ENCODE assay signal across 29 mouse cellular contexts in the genomic region with DNA sequence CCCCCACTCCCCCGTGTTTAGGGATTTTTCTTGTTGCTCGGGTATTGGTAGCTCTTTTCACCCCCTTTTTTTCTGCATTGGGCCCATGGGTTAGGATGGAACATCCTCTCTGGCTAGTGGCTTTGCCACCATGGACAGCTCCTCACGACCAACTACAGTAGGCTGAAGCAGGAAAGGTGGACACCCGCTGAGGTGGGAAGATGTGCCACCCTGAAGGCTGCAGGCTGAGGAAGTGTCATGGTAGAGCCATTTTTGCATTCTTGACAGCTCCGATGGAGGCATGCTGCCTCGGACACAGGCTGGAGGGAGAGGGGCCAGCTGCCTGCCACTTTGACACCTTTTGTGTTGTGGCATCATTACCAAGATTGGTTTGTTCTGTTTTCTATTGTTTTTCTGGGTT. TPM values are rescaled to one million over a fixed set of nuclear protein-coding genes. Genes with fewer than 3 reads are reported as not detected.
DNase-seq lines count a peak whose midpoint lies in the region; ATAC-seq and TF ChIP-seq lines count a peak whose summit lies in the region.
"Had no signal": no experiment of that assay in that cellular context is flagged by ENCODE, and none has a peak within 500 bp of the region (broad histone marks: within the 10 kb centered on the region; RNA-seq: fewer than 3 reads in every experiment).

No protein-coding gene starts in this region.

- H3K27ac ChIP-seq in MEL (ENCODE audit: control insufficient read depth, low read depth, low read length) = no peak overlapping the region
- H3K27ac ChIP-seq: embryonic facial prominence, embryonic 13.5 days; forebrain, embryonic 10.5 days; forebrain, embryonic 15.5 days; hindbrain, embryonic 14.5 days; left cerebral cortex, adult 2 months; limb, embryonic 13.5 days; macrophage; midbrain, embryonic 12.5 days; neural tube, embryonic 13.5 days; stomach, postnatal 0 days had no signal

- peak overlapping the region; percentile 33 for H3K4me3 ChIP-seq in megakaryocyte, embryonic 14.5 days (replicated peaks)
- no peak overlapping the region for H3K4me3 ChIP-seq in MEL (ENCODE audit: control insufficient read depth in 1 of 2, insufficient read depth in 1 of 2, low read depth in 2 of 2, low read length in 2 of 2)
- H3K4me3 ChIP-seq: embryonic facial prominence, embryonic 13.5 days; forebrain, embryonic 10.5 days; forebrain, embryonic 15.5 days; heart, embryonic 12.5 days; left cerebral cortex, adult 2 months; limb, embryonic 13.5 days; midbrain, embryonic 12.5 days; neural tube, embryonic 13.5 days had no signal

- DNase-seq in ES-CJ7 (ENCODE audit: low read depth, low spot score) (peak; percentile 65), MEL (ENCODE audit: low read depth, low spot score) (peak; percentile 59)
- DNase-seq in layer of hippocampus, postnatal 25 days (ENCODE audit: extremely low spot score in 1 of 2, low spot score in 1 of 2) = no peak
- no peak for DNase-seq in gastrocnemius, postnatal 14 days
- DNase-seq: adrenal gland, postnatal 25 days; cerebellum, adult 11-12 months; cerebellum, postnatal 10 days; gastrocnemius, postnatal 10 days; heart, postnatal 4 days; kidney, adult 9 months; kidney, postnatal 14 days; right cerebral cortex, postnatal 4 days had no signal

- no peak overlapping the region for H3K9ac ChIP-seq in MEL (ENCODE audit: control insufficient read depth, low read depth, low read length, poor library complexity, severe bottlenecking)
- H3K9ac ChIP-seq: embryonic facial prominence, embryonic 13.5 days; forebrain, embryonic 15.5 days; heart, embryonic 12.5 days; hindbrain, embryonic 14.5 days; limb, embryonic 13.5 days; midbrain, embryonic 12.5 days; neural tube, embryonic 13.5 days had no signal

- no peaks in the 10 kb centered on the region for H3K27me3 ChIP-seq in megakaryocyte, embryonic 14.5 days (replicated peaks)
- no peaks in the 10 kb centered on the region for H3K27me3 ChIP-seq in MEL (ENCODE audit: control insufficient read depth in 1 of 2, insufficient read depth in 2 of 2, low read length in 2 of 2)
- H3K27me3 ChIP-seq: CH12.LX; embryonic facial prominence, embryonic 13.5 days; forebrain, embryonic 15.5 days; heart, embryonic 12.5 days; limb, embryonic 13.5 days; midbrain, embryonic 12.5 days; neural tube, embryonic 13.5 days had no signal

- no peak for ATAC-seq in megakaryocyte, adult 5-6 weeks (ENCODE audit: poor library complexity, severe bottlenecking)
- ATAC-seq in megakaryocyte progenitor cell, adult 5-6 weeks (replicated peaks; ENCODE audit: poor library complexity) = 0 out of 2 replicates have a peak, but pooled peaks have one; percentile 31
- ATAC-seq: forebrain, embryonic 15.5 days; intestine, postnatal 0 days had no signal

- TF ChIP-seq RAD21 in MEL (IDR thresholded peaks at IDR 0.05; ENCODE audit: low read depth, low read length) = no peak

- no peaks in the 10 kb centered on the region for H3K79me2 ChIP-seq in MEL (ENCODE audit: control insufficient read depth, insufficient read depth, low read length, poor library complexity)

- no peak for TF ChIP-seq EP300 in MEL (IDR thresholded peaks at IDR 0.05; ENCODE audit: low read depth in 1 of 2, low read length in 2 of 2)

- no peak for TF ChIP-seq CTCF in MEL (IDR thresholded peaks at IDR 0.05 in 2 of 3, conservative IDR thresholded peaks at IDR 0.05 in 1 of 3; ENCODE audit: control insufficient read depth in 1 of 3, insufficient read depth in 1 of 3, low read depth in 2 of 3, low read length in 3 of 3, poor library complexity in 1 of 3, severe bottlenecking in 1 of 3)

- H3K4me1 ChIP-seq in megakaryocyte, embryonic 14.5 days = no peaks in the 10 kb centered on the region; the same call in 1 of the 2 replicates
- H3K4me1 ChIP-seq in MEL (ENCODE audit: control insufficient read depth in 1 of 2, insufficient read depth in 2 of 2, low read length in 2 of 2) = no peaks in the 10 kb centered on the region
- H3K4me1 ChIP-seq: embryonic facial prominence, embryonic 13.5 days; forebrain, embryonic 10.5 days; forebrain, embryonic 15.5 days; heart, embryonic 12.5 days; limb, embryonic 13.5 days; midbrain, embryonic 12.5 days; neural tube, embryonic 13.5 days had no signal

- no peak for TF ChIP-seq POLR2A in MEL (IDR thresholded peaks at IDR 0.05; ENCODE audit: control insufficient read depth in 1 of 2, insufficient read depth in 1 of 2, low read depth in 1 of 2, low read length in 2 of 2, poor library complexity in 1 of 2)

- H3K9me3 ChIP-seq in megakaryocyte, embryonic 14.5 days = peaks cover 39% of the 10 kb centered on the region
- no peaks in the 10 kb centered on the region for H3K9me3 ChIP-seq in MEL (replicated peaks; ENCODE audit: insufficient read depth, low read length)
- H3K9me3 ChIP-seq: forebrain, embryonic 15.5 days; midbrain, embryonic 12.5 days; neural tube, embryonic 13.5 days had no signal

- intact Hi-C loops in gastrocnemius, postnatal 14 days (cut with DNase I; ENCODE audit: low total_unique reads) = no loop called here

- peaks cover 42% of the 10 kb centered on the region for H3K36me3 ChIP-seq in megakaryocyte, embryonic 14.5 days (replicated peaks; ENCODE audit: low read length)
- H3K36me3 ChIP-seq in MEL (ENCODE audit: control insufficient read depth in 1 of 2, insufficient read depth in 2 of 2, low read length in 2 of 2) = peaks cover 0 to 9% of the 10 kb centered on the region in 2 experiments; a peak in 2 of 4 replicates

TF ChIP-seq in MEL, 35 proteins besides CTCF, POLR2A, EP300 and RAD21:
- TF ChIP-seq USF2 (IDR thresholded peaks at IDR 0.05; ENCODE audit: borderline replicate concordance in 1 of 2, insufficient read depth in 1 of 2, low read depth in 1 of 2, low read length in 2 of 2) (no peak), KAT2A (conservative IDR thresholded peaks at IDR 0.05; ENCODE audit: low read depth, low read length) (no peak), E2F4 (IDR thresholded peaks at IDR 0.05; ENCODE audit: borderline replicate concordance, low read depth, low read length) (no peak), MYC (IDR thresholded peaks at IDR 0.05; ENCODE audit: low read depth, low read length) (no peak), MYB (IDR thresholded peaks at IDR 0.05; ENCODE audit: low read depth, low read length) (no peak), NRF1 (IDR thresholded peaks at IDR 0.05; ENCODE audit: insufficient read depth, low read depth, low read length, poor library complexity, severe bottlenecking) (no peak), ZKSCAN1 (IDR thresholded peaks at IDR 0.05; ENCODE audit: low read depth, low read length) (no peak)

RNA-seq across cellular contexts. Expression of a gene that starts 8.7 kb away (rescaled TPM):
- polyA plus RNA-seq in megakaryocyte, embryonic 14.5 days (2012; ENCODE audit: insufficient read depth, low replicate concordance) = 0.32 TPM in 1 of 2 replicates, not detected in the other
- 16.7 and 17.9 TPM in 2 replicates for total RNA-seq in megakaryocyte, adult 5-6 weeks (2015)
- total RNA-seq in megakaryocyte, adult 5-6 weeks (2017) = 18.1 and 21.5 TPM in 2 replicates
- total RNA-seq in MEL (2012; rRNA removed) = 15.7 and 17.9 TPM in 2 replicates
- 10 to 100 TPM in 1 of 2 experiments, not detected in 1; 13.0 TPM for polyA plus RNA-seq in MEL (2012; ENCODE audit: insufficient read depth in 1 of 2, insufficient read length in 2 of 2, low read depth in 1 of 2, low replicate concordance in 2 of 2, missing spikeins in 1 of 2)
- total RNA-seq in megakaryocyte progenitor cell, adult 5-6 weeks (2015) = 21.3 and 25.2 TPM in 2 replicates
- 23.5 and 33.6 TPM in 2 replicates for total RNA-seq in megakaryocyte progenitor cell, adult 5-6 weeks (2017)
- total RNA-seq in layer of hippocampus, postnatal 25 days (2021) = 10 to 100 TPM; 19.1 to 19.7 TPM
- 1 to 10 TPM; 8.7 to 9.0 TPM for total RNA-seq in gastrocnemius, postnatal 14 days (2021)

RNA-seq across cellular contexts. Expression of a gene that starts 47.5 kb away (rescaled TPM):
- not detected in 2 replicates for polyA plus RNA-seq in megakaryocyte, embryonic 14.5 days (2012; ENCODE audit: insufficient read depth, low replicate concordance)
- total RNA-seq in megakaryocyte, adult 5-6 weeks (2015) = 0.76 and 0.89 TPM in 2 replicates
- 0.33 TPM in 1 of 2 replicates, not detected in the other for total RNA-seq in megakaryocyte, adult 5-6 weeks (2017)
- total RNA-seq in MEL (2012; rRNA removed) = 0.58 and 0.78 TPM in 2 replicates
- polyA plus RNA-seq in MEL (2012; ENCODE audit: insufficient read depth in 1 of 2, insufficient read length in 2 of 2, low read depth in 1 of 2, low replicate concordance in 2 of 2, missing spikeins in 1 of 2) = under 1 TPM in 1 of 2 experiments, not detected in 1; 0.52 TPM
- 0.29 TPM in 1 of 2 replicates, not detected in the other for total RNA-seq in megakaryocyte progenitor cell, adult 5-6 weeks (2015)
- 0.04 and 0.24 TPM in 2 replicates for total RNA-seq in megakaryocyte progenitor cell, adult 5-6 weeks (2017)
- total RNA-seq in layer of hippocampus, postnatal 25 days (2021) = 1 to 10 TPM; 4.3 to 5.5 TPM
- total RNA-seq in gastrocnemius, postnatal 14 days (2021) = under 1 TPM; 0.60 to 0.84 TPM
- total RNA-seq: granulocyte monocyte progenitor cell, adult 5-6 weeks had no signal

RNA-seq across cellular contexts. Expression of a gene that starts 48.0 kb away (rescaled TPM):
- polyA plus RNA-seq in megakaryocyte, embryonic 14.5 days (2012; ENCODE audit: insufficient read depth, low replicate concordance) = 0.22 TPM in 1 of 2 replicates, not detected in the other
- total RNA-seq in megakaryocyte, adult 5-6 weeks (2015) = 7.2 and 8.0 TPM in 2 replicates
- 3.7 and 5.5 TPM in 2 replicates for total RNA-seq in megakaryocyte, adult 5-6 weeks (2017)
- total RNA-seq in MEL (2012; rRNA removed) = 0.46 and 0.65 TPM in 2 replicates
- polyA plus RNA-seq in MEL (2012; ENCODE audit: insufficient read depth in 1 of 2, insufficient read length in 2 of 2, low read depth in 1 of 2, low replicate concordance in 2 of 2, missing spikeins in 1 of 2) = under 1 TPM in 1 of 2 experiments, not detected in 1; 0.95 TPM
- 4.3 and 4.5 TPM in 2 replicates for total RNA-seq in megakaryocyte progenitor cell, adult 5-6 weeks (2015)
- total RNA-seq in megakaryocyte progenitor cell, adult 5-6 weeks (2017) = 3.7 and 7.5 TPM in 2 replicates
- 1 to 10 TPM; 4.2 to 4.5 TPM for total RNA-seq in layer of hippocampus, postnatal 25 days (2021)
- 1 to 10 TPM; 2.6 to 3.0 TPM for total RNA-seq in gastrocnemius, postnatal 14 days (2021)

Comparison
In these comparisons a context has a peak if more than half of its experiments do, and no peak if none do; other contexts are left out.
1. DNase-seq: peak in ES-CJ7 (single experiment) and MEL (single experiment); none in layer of hippocampus, postnatal 25 days (0 of 2) and gastrocnemius, postnatal 14 days (single experiment).